Comparison of ENCODE assay signal across 9 mouse cellular contexts in genomic region chr15:100686989-100687388, GRCm38 (mm10). TPM values are rescaled to one million over a fixed set of nuclear protein-coding genes. Genes with fewer than 3 reads are reported as not detected.
DNase-seq lines count a peak whose midpoint lies in the region; ATAC-seq and TF ChIP-seq lines count a peak whose summit lies in the region.
"Had no signal": no experiment of that assay in that cellular context is flagged by ENCODE, and none has a peak within 500 bp of the region (broad histone marks: within the 10 kb centered on the region; RNA-seq: fewer than 3 reads in every experiment).

No protein-coding gene starts in this region.

- no peak for TF ChIP-seq EP300 in heart, postnatal 0 days (IDR thresholded peaks at IDR 0.05; ENCODE audit: low read depth)

- no peaks in the 10 kb centered on the region for H3K27me3 ChIP-seq in heart, postnatal 0 days (ENCODE audit: control insufficient read depth, insufficient read depth, low read length)

- H3K27ac ChIP-seq in heart, postnatal 0 days (ENCODE audit: low read depth) = no peak overlapping the region
- H3K27ac ChIP-seq: heart, adult 2 months had no signal

- TF ChIP-seq CTCF in heart, postnatal 0 days (IDR thresholded peaks at IDR 0.05; ENCODE audit: low read depth) = no peak

- peaks cover 11% of the 10 kb centered on the region; the same call in 1 of the 2 replicates for H3K9me3 ChIP-seq in heart, postnatal 0 days (replicated peaks; ENCODE audit: control insufficient read depth, low read length)

- peak overlapping the region; percentile 11; the same call in 1 of the 2 replicates for H3K4me2 ChIP-seq in heart, postnatal 0 days (ENCODE audit: low read depth, low read length)

- no peaks in the 10 kb centered on the region for H3K36me3 ChIP-seq in heart, postnatal 0 days (replicated peaks; ENCODE audit: control insufficient read depth, insufficient read depth, low read length)

- no peak overlapping the region for H3K4me3 ChIP-seq in heart, postnatal 0 days (ENCODE audit: low read depth, low read length)
- H3K4me3 ChIP-seq: heart, adult 2 months had no signal

- DNase-seq in heart, postnatal 0 days (ENCODE audit: low spot score) = no peak
- DNase-seq in heart, adult 11 months = no peak
- DNase-seq in MN1 (ENCODE audit: low spot score) = peak; percentile 84
- peak; percentile 48 for DNase-seq in right cerebral cortex, postnatal 25 days
- no peak for DNase-seq in embryo, embryonic 11 days
- DNase-seq in c-Kit-positive CD71-positive TER-119-positive erythroid progenitor cells, embryonic 14.5 days (ENCODE audit: low spot score) = no peak

- no peak overlapping the region for H3K9ac ChIP-seq in heart, postnatal 0 days (replicated peaks; ENCODE audit: low read depth, low read length)

- ATAC-seq in heart, postnatal 0 days (ENCODE audit: insufficient read depth, low read depth) = peak; percentile 59
- peak; percentile 66 for ATAC-seq in inflammation-experienced regulatory T-cells, adult 6 months
- ATAC-seq in cerebellum, adult (ENCODE audit: insufficient number of reproducible peaks, low FRiP score, low TSS enrichment) = no peak

- WGBS in heart, postnatal 0 days = 22% methylated on average over 12 of the region's 12 CpGs

- H3K4me1 ChIP-seq in heart, postnatal 0 days (ENCODE audit: control insufficient read depth, insufficient read depth) = no peaks in the 10 kb centered on the region; the same call in 1 of the 2 replicates

RNA-seq across cellular contexts. Expression of gene Cela1, which starts 0.7 kb away (rescaled TPM):
- 0.85 TPM in 1 of 2 replicates, not detected in the other for total RNA-seq in heart, postnatal 0 days (2014; rRNA removed; ENCODE audit: low replicate concordance)
- 1.6 and 1.8 TPM in 2 replicates for polyA plus RNA-seq in heart, postnatal 0 days (2015; fragmentation: Nextera tagmentation; extraction: Ambion mirVana)
- 10 to 100 TPM in 1 of 3 experiments, 1 to 10 TPM in 2; 6.8 to 12.6 (median 8.2) TPM for polyA plus RNA-seq in inflammation-experienced regulatory T-cells, adult 6 months (2017; shearing (Covaris generic))

RNA-seq across cellular contexts. Expression of gene Bin2, which starts 17.6 kb away (rescaled TPM):
- 0.42 TPM in 1 of 2 replicates, not detected in the other for total RNA-seq in heart, postnatal 0 days (2014; rRNA removed; ENCODE audit: low replicate concordance)
- 0.56 and 0.68 TPM in 2 replicates for polyA plus RNA-seq in heart, postnatal 0 days (2015; fragmentation: Nextera tagmentation; extraction: Ambion mirVana)
- 100 to 1,000 TPM; 292 to 493 (median 317) TPM for polyA plus RNA-seq in inflammation-experienced regulatory T-cells, adult 6 months (2017; shearing (Covaris generic))

RNA-seq across cellular contexts. Expression of gene Galnt6, which starts 42.2 kb away (rescaled TPM):
- 0.92 and 2.1 TPM in 2 replicates for total RNA-seq in heart, postnatal 0 days (2014; rRNA removed; ENCODE audit: low replicate concordance)
- 0.43 and 0.46 TPM in 2 replicates for polyA plus RNA-seq in heart, postnatal 0 days (2015; fragmentation: Nextera tagmentation; extraction: Ambion mirVana)
- 10 to 100 TPM; 55.3 to 67.0 (median 65.0) TPM for polyA plus RNA-seq in inflammation-experienced regulatory T-cells, adult 6 months (2017; shearing (Covaris generic))

RNA-seq across cellular contexts. Expression of gene Smagp, which starts 50.2 kb away (rescaled TPM):
- 20.5 and 27.6 TPM in 2 replicates for total RNA-seq in heart, postnatal 0 days (2014; rRNA removed; ENCODE audit: low replicate concordance)
- 15.9 and 19.0 TPM in 2 replicates for polyA plus RNA-seq in heart, postnatal 0 days (2015; fragmentation: Nextera tagmentation; extraction: Ambion mirVana)
- polyA plus RNA-seq in inflammation-experienced regulatory T-cells, adult 6 months (2017; shearing (Covaris generic)) = 1 to 10 TPM in 1 of 3 experiments, not detected in 2; 1.3 TPM

Comparison
In these comparisons a context has a peak if more than half of its experiments do, and no peak if none do; other contexts are left out.
1. DNase-seq: peak in MN1 (single experiment) and right cerebral cortex, postnatal 25 days (single experiment); none in heart, postnatal 0 days (single experiment), heart, adult 11 months (single experiment), embryo, embryonic 11 days (single experiment) and c-Kit-positive CD71-positive TER-119-positive erythroid progenitor cells, embryonic 14.5 days (single experiment).
2. RNA of gene Bin2, which starts 17.6 kb away (polyA plus RNA-seq): 292 to 493 TPM in inflammation-experienced regulatory T-cells, adult 6 months; 0.56 to 0.68 TPM in heart, postnatal 0 days; every median in the first group is over 100 times any median in the second.
3. RNA of gene Galnt6, which starts 42.2 kb away (polyA plus RNA-seq): 55.3 to 67.0 TPM in inflammation-experienced regulatory T-cells, adult 6 months; 0.43 to 0.46 TPM in heart, postnatal 0 days; every median in the first group is over 10 times any median in the second.